Mouse (Mus musculus) embryonic stem cell, embryonic (primary cell): ENCODE data around the gene Rtf2.

ENCODE experiments used
- CTCF ChIA-PET, 4 experiments: fragments of 300-600 bp in 2 of 4; fragments of 350-600 bp in 2 of 4; sonication (Branson Sonifier 250); formaldehyde crosslinking; loops; one replicate each; lab custom pipeline; 2022; ENCODE audit warnings: inconsistent platforms in 2 of 4; lab: Charles Lee
- POLR2A ChIA-PET, 4 experiments: fragments of 300-600 bp in 2 of 4; fragments of 350-600 bp in 2 of 4; sonication (Branson Sonifier 250); formaldehyde crosslinking; loops; one replicate each; lab custom pipeline; 2022; ENCODE audit warnings: antibody characterized with exemption in 4 of 4, inconsistent platforms in 1 of 4; lab: Charles Lee

The Rtf2 gene

GRCm38 (mm10) chr2:172498823-172499222, 58.5 kb downstream of the Rtf2 start:
- ChIA-PET CTCF (interaction anchor here in 2 of 4 experiments (0.6 to 1.3 kb wide), 4 partner anchors 12 to 59 kb away, joined by 3 to 6 read pairs (median 4); no protein-coding TSS in a partner anchor), POLR2A (interaction anchor here in 3 of 4 experiments (0.6 to 1.4 kb wide), 8 partner anchors 8 to 1742 kb away, joined by 3 to 5 read pairs (median 4); no protein-coding TSS in a partner anchor)

GRCm38 (mm10) chr2:172500752-172501316, 60.5 kb downstream of the Rtf2 start:
- CTCF ChIA-PET: no interaction called here
- POLR2A ChIA-PET: interaction anchor here in 1 of 4 experiments (0.5 kb wide), 1 partner anchor 22 kb away, joined by 5 read pairs; no protein-coding TSS in a partner anchor

- ChIA-PET CTCF (interaction anchor here in 1 of 4 experiments (1.1 kb wide), 1 partner anchor 28 kb away, joined by 3 read pairs; no protein-coding TSS in a partner anchor), POLR2A (interaction anchor here in 3 of 4 experiments (0.5 to 1.4 kb wide), 7 partner anchors 8 to 22 kb away, joined by 3 to 5 read pairs (median 4); no protein-coding TSS in a partner anchor)
Observed at GRCm38 (mm10) chr2:172501341-172501740, 61.0 kb downstream of the Rtf2 start.

- POLR2A ChIA-PET: interaction anchor here in 3 of 4 experiments (0.6 to 1.4 kb wide), 20 partner anchors 8 to 520 kb away, joined by 3 to 7 read pairs (median 4); no protein-coding TSS in a partner anchor
- CTCF ChIA-PET: interaction anchor here (0.5 to 1.5 kb wide), 16 partner anchors 9 to 482 kb away, joined by 3 to 9 read pairs (median 3); no protein-coding TSS in a partner anchor
Observed at GRCm38 (mm10) chr2:172502168-172502567, 61.8 kb downstream of the Rtf2 start.

- ChIA-PET POLR2A (interaction anchor here in 2 of 4 experiments (1.0 to 1.9 kb wide), 4 partner anchors 9 to 108 kb away, joined by 3 to 9 read pairs (median 4); no protein-coding TSS in a partner anchor), CTCF (interaction anchor here in 1 of 4 experiments (1.0 kb wide), 1 partner anchor 10 kb away, joined by 5 read pairs; no protein-coding TSS in a partner anchor)
Observed at GRCm38 (mm10) chr2:172506121-172506520, 65.8 kb downstream of the Rtf2 start.

GRCm38 (mm10) chr2:172510056-172510712, 69.8 kb downstream of the Rtf2 start:
- CTCF ChIA-PET: interaction anchor here in 3 of 4 experiments (0.6 to 1.3 kb wide), 7 partner anchors 9 to 462 kb away, joined by 3 to 5 read pairs (median 3); no protein-coding TSS in a partner anchor
- POLR2A ChIA-PET: interaction anchor here in 3 of 4 experiments (0.5 to 2.2 kb wide), 26 partner anchors 8 to 1852 kb away, joined by 3 to 12 read pairs (median 4); partner anchors contain the start of gene Tfap2c (in 1 of the 3)

- CTCF ChIA-PET: interaction anchor here (0.6 to 1.3 kb wide), 7 partner anchors 8 to 461 kb away, joined by 3 to 5 read pairs (median 3); no protein-coding TSS in a partner anchor
- POLR2A ChIA-PET: interaction anchor here in 3 of 4 experiments (0.6 to 2.2 kb wide), 24 partner anchors 8 to 1853 kb away, joined by 3 to 12 read pairs (median 4); partner anchors contain the start of gene Tfap2c (in 1 of the 3)
Observed at GRCm38 (mm10) chr2:172510899-172511298, 70.5 kb downstream of the Rtf2 start.

GRCm38 (mm10) chr2:172516407-172516992, 76.1 kb downstream of the Rtf2 start:
- ChIA-PET POLR2A (interaction anchor here in 3 of 4 experiments (0.6 to 2.4 kb wide), 37 partner anchors 8 to 1963 kb away, joined by 3 to 16 read pairs (median 4); partner anchors contain the start of gene Tfap2c (in 1 of the 3)), CTCF (interaction anchor here in 1 of 4 experiments (0.7 to 1.4 kb wide), 3 partner anchors 10 to 88 kb away, joined by 3 to 5 read pairs (median 3); no protein-coding TSS in a partner anchor)
